Mouse (Mus musculus): ENCODE measurements around the gene Olfr728.

GRCm38 (mm10) chr14:50122886-50123285 is 19.6 kb downstream of the Olfr728 start, which contains the start of gene Olfr727:
- TF ChIP-seq EP300 (IDR thresholded peaks at IDR 0.05; ENCODE audit: low read depth), result no peak
- no peak for TF ChIP-seq CTCF (IDR thresholded peaks at IDR 0.05; ENCODE audit: low read depth)

Measured in heart, postnatal 0 days (tissue).